Mouse (Mus musculus) heart, embryonic 16.5 days (tissue): Measurements from ENCODE around the gene Prkaca. TPM values are rescaled to one million over a fixed set of nuclear protein-coding genes. Genes with fewer than 3 reads are reported as not detected.

ENCODE experiments used
- ATAC-seq: fragments of 200-750 bp; cut with Nextera tagmentation; replicated peaks from 2 replicates; pipeline ENCODE4 v1.8.0; 2017; ENCODE audit warnings: moderate number of reproducible peaks; ENCODE audit not compliant: insufficient read depth, low FRiP score; ENCODE audit errors: extremely low read depth
- H3K27ac ChIP-seq: fragments of 300-500 bp; sonication (generic); 2 replicates; pipeline ENCODE4 v1.5.1; 2014; ENCODE audit warnings: mild to moderate bottlenecking, low read length, control low read depth, moderate library complexity
- H3K27me3 ChIP-seq: fragments of 300-500 bp; sonication (generic); 2 replicates; pipeline ENCODE4 v1.6.1; 2014; ENCODE audit warnings: low read length, mixed read lengths; ENCODE audit not compliant: control insufficient read depth, insufficient read depth
- H3K36me3 ChIP-seq: fragments of 300-500 bp; sonication (generic); 2 replicates; pipeline ENCODE4 v1.6.1; 2014; ENCODE audit not compliant: control insufficient read depth, insufficient read depth
- H3K4me1 ChIP-seq: fragments of 300-500 bp; sonication (generic); 2 replicates; pipeline ENCODE4 v1.6.1; 2014; ENCODE audit warnings: low read length, mixed read lengths; ENCODE audit not compliant: control insufficient read depth, insufficient read depth
- H3K4me2 ChIP-seq: fragments of 300-500 bp; sonication (generic); 2 replicates; pipeline ENCODE4 v1.6.1; 2014; ENCODE audit warnings: low read depth, mild to moderate bottlenecking, control low read depth, low read length
- H3K4me3 ChIP-seq: fragments of 300-500 bp; sonication (generic); 2 replicates; pipeline ENCODE4 v1.5.1; 2014; ENCODE audit warnings: mild to moderate bottlenecking, control low read depth, low read length
- H3K9ac ChIP-seq: fragments of 300-500 bp; sonication (generic); 2 replicates; pipeline ENCODE4 v1.6.1; 2014; ENCODE audit warnings: low read length, control low read depth
- H3K9me3 ChIP-seq: fragments of 300-500 bp; sonication (generic); replicated peaks from 2 replicates; pipeline ENCODE4 v1.6.1; 2016; ENCODE audit warnings: low read length; ENCODE audit not compliant: control insufficient read depth
- WGBS: fragments of 180-500 bp; shearing (Covaris S2); extraction: QIAGEN DNeasy Blood & Tissue Kit; methylation state at CpG from one replicate; pipeline ENCODE4 v1.1.7; 2014; 5-methylcytosine and 5-hydroxymethylcytosine counted together
- polyA plus RNA-seq: library from polyadenylated mRNA; unstranded; fragments of >200 nt; fragmentation: Nextera tagmentation; extraction: Ambion mirVana; gene quantifications from 2 replicates; pipeline ENCODE4 v1.2.1, GENCODE M21; 2015

Prkaca gene
- polyA plus RNA-seq = 258 and 282 TPM in 2 replicates

DNA sequence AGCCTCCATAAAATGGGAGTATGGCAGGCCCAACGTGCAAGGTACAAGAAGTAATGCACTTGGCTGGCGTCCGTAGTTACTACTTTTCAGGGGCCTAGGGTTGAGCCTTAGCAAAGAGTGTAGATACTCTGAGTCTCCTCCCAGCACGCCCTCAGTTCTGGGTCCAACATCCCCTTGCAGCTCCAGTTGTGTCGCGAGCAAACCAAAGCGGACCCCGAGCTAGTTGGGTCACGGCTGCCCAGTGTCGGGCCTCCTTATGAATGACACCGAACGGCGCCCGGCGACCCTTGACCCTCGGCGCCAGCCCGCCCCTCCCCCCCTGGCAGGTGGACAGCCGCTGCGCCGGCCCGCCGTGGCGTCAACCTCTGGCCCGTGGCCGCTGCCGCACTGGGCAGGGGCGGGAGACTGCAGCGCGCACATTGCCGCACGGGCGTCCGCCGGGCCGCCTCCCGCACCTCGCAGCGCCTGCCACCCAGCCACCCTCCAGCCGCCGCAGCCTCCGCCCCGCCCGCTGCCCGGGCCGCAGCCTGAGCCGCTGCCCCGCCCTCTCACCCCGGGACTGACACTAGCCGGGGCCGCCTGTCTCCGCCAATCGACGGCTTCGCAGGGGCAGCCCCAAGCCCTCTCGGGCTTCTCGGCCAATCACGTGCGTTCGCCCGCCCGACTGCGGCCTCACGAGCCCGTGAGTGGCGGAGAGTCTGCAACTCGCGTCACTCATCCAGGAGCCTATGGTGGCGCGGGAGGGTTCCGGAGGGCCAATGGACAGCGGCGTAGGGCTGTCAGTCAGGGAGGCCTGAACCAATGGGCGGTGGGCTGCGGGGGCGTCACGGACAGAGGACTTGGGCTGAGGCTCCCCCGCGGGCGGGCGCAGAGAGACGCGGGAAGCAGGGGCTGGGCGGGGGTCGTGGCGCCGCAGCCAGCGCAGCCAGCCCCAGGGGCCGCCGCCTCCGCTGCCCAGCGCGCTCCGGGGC is at the start of gene Prkaca:
TSS of gene Prkaca (plus strand) at position 844 of the 971 bp plus-strand sequence.
- Histone ChIP-seq H3K27ac (peak within 1 kb of the TSS; percentile 85), H3K4me3 (peak within 1 kb of the TSS; percentile 94), H3K9me3 (no peaks in the 10 kb centered on the region), H3K9ac (peak within 1 kb of the TSS; percentile 97), H3K4me1 (peaks cover 33% of the 10 kb centered on the region), H3K36me3 (peaks cover 18% of the 10 kb centered on the region), H3K4me2 (peak within 1 kb of the TSS; percentile 94), H3K27me3 (no peaks in the 10 kb centered on the region)
- ATAC-seq = peak; percentile 99
- WGBS = under 1% methylated on average over 81 of the region's 94 CpGs

DNA sequence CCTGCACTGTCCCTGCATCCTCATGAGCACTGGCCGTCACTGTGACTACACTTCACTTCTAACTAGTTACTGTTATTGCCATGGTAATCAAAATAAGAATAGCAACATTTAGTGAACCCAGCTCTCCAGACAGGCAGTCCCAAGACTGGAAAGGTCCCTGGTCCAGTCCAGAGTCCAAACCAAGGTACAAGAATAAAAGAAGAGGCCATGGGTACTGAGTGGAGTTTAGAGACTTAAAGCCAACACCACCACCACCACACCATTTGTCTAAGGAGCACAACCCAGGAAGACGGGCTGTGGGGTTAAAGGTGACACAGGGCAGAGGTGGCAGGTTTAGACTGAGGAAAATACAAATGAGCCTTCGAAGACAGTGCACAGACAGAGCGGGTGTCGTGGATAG is 48.2 kb upstream of the Prkaca start:
- Histone ChIP-seq H3K9me3 (no peaks in the 10 kb centered on the region), H3K27me3 (no peaks in the 10 kb centered on the region), H3K4me1 (no peaks in the 10 kb centered on the region), H3K36me3 (peaks cover 11% of the 10 kb centered on the region), H3K27ac (no peak overlapping the region), H3K4me2 (no peak overlapping the region), H3K4me3 (no peak overlapping the region), H3K9ac (no peak overlapping the region)
- WGBS = 83% methylated on average over 5 of the region's 5 CpGs
- no peak for ATAC-seq

DNA sequence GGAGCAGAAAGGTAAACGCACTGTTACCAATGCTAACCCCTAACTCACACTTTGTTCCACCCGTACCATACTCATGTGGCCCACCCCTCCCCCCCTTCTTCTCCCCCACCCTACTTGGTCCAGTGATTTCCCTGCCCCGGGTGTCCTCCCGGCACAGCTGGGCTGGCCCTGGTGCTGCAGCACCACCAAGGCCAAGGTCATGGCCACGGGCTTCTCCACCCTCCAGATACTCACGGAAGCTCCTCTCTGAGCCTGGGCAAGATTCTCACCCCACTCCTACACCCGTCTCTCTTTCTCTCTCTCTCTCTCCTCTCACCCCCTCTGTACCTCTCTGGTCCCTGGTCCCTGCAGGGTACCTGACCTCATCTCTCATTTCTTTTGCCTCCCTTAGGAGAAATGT is 46.5 kb upstream of the Prkaca start:
- Histone ChIP-seq H3K4me2 (no peak overlapping the region), H3K4me3 (no peak overlapping the region), H3K4me1 (no peaks in the 10 kb centered on the region), H3K27ac (no peak overlapping the region), H3K9me3 (no peaks in the 10 kb centered on the region), H3K36me3 (peaks cover 15% of the 10 kb centered on the region), H3K27me3 (no peaks in the 10 kb centered on the region), H3K9ac (no peak overlapping the region)
- no peak for ATAC-seq
- 62% methylated on average over 7 of the region's 7 CpGs for WGBS

DNA sequence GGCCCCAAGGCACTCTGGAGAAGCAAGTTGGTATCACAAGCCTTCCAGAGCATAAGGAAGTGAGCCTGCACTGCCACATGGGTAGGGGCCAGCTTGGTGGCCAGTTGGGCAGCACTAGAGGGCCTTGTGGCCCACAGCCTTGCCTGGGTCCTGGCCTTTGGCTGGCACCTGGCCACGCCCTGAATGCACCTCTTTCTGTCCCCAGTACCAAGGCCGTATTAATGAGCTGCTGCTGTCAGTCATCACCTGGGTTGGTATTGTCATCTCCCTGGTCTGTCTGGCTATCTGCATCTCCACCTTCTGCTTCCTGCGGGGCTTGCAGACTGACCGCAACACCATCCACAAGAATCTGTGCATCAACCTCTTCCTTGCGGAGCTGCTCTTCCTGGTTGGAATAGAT is 38.6 kb upstream of the Prkaca start:
- H3K27ac ChIP-seq = no peak overlapping the region
- H3K9me3 ChIP-seq = no peaks in the 10 kb centered on the region
- WGBS = 80% methylated on average over 5 of the region's 5 CpGs
- H3K27me3 ChIP-seq = no peaks in the 10 kb centered on the region
- H3K9ac ChIP-seq = no peak overlapping the region
- peaks cover 37% of the 10 kb centered on the region for H3K36me3 ChIP-seq
- H3K4me1 ChIP-seq = no peaks in the 10 kb centered on the region
- no peak overlapping the region for H3K4me2 ChIP-seq
- no peak for ATAC-seq
- no peak overlapping the region for H3K4me3 ChIP-seq

DNA sequence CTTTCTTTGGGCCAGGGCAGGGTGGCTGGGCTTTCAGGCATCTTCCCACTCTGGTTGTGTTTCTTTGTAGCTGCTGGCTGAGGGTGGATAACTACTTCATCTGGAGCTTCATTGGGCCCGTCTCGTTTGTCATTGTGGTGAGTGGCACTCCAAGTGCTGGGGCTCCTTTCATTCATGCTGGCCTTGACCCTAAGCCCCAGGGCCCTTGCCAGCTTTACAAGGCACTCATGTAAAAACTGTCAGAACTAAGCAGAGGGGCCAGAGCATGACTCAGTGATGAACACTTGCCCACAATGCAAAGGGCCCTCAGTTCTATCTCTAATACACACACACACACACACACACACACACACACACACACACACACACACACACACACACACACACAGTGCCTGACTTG is 37.8 kb upstream of the Prkaca start:
- H3K4me1 ChIP-seq = no peaks in the 10 kb centered on the region
- no peak for ATAC-seq
- H3K9ac ChIP-seq = no peak overlapping the region
- H3K4me3 ChIP-seq = no peak overlapping the region
- H3K9me3 ChIP-seq = no peaks in the 10 kb centered on the region
- H3K4me2 ChIP-seq = no peak overlapping the region
- WGBS = 83% methylated on average over 2 of the region's 2 CpGs
- no peaks in the 10 kb centered on the region for H3K27me3 ChIP-seq
- H3K27ac ChIP-seq = no peak overlapping the region
- peaks cover 32% of the 10 kb centered on the region for H3K36me3 ChIP-seq

DNA sequence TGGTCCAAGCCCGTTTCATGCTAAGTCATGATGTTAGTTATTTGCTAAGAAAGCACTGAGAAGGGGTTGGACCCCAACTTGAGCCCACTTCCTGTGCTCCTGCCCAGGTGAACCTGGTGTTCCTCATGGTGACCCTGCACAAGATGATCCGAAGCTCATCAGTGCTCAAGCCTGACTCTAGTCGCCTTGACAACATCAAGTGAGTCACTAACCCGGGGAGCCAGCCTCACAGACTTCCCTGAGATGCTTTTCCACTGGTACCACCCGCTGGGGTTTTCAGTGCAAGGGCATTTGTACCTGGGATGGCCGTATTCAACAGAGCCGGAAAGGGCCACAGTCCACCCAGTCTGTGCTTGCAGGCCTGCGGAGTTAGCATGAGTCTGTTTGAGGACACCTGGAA is 37.4 kb upstream of the Prkaca start:
- peaks cover 31% of the 10 kb centered on the region for H3K36me3 ChIP-seq

DNA sequence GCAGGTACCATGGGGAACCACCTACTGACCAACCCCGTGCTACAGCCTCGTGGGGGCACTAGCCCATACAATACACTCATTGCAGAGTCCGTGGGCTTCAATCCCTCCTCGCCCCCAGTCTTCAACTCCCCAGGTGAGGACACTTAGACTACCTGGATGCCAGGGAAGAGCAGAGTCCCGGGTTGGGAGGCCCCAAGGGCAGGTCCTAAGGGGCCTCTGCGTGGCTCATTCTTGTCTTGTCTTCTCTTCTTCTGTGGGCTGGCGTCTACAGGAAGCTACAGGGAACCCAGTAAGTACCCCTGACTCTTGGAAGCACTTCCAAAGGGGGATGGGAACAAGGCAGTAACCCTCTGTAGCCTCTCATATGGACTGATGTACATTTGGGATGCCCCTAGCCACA is 35.1 kb upstream of the Prkaca start:
- 88% methylated on average over 7 of the region's 7 CpGs for WGBS
- Histone ChIP-seq H3K4me1 (no peaks in the 10 kb centered on the region), H3K27ac (no peak overlapping the region), H3K4me3 (no peak overlapping the region), H3K9me3 (no peaks in the 10 kb centered on the region), H3K36me3 (peaks cover 20% of the 10 kb centered on the region), H3K9ac (no peak overlapping the region), H3K4me2 (no peak overlapping the region), H3K27me3 (no peaks in the 10 kb centered on the region)
- no peak for ATAC-seq

More for the DNA sequence above, 37.4 kb upstream of the Prkaca start:
- WGBS = 88% methylated on average over 8 of the region's 8 CpGs
- Histone ChIP-seq H3K9ac (no peak overlapping the region), H3K27me3 (no peaks in the 10 kb centered on the region), H3K4me2 (no peak overlapping the region), H3K9me3 (no peaks in the 10 kb centered on the region), H3K4me1 (no peaks in the 10 kb centered on the region), H3K4me3 (no peak overlapping the region), H3K27ac (no peak overlapping the region)
- no peak for ATAC-seq

DNA sequence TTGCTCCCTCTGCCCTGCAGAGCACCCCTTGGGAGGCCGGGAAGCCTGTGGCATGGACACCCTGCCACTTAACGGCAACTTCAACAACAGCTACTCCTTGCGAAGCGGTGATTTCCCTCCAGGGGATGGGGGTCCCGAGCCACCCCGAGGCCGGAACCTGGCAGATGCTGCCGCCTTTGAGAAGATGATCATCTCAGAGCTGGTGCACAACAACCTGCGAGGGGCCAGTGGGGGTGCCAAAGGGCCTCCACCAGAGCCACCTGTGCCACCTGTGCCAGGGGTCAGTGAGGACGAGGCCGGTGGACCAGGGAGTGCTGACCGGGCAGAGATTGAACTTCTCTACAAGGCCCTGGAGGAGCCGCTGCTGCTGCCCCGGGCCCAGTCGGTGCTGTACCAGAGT is 34.5 kb upstream of the Prkaca start:
- H3K4me1 ChIP-seq = no peaks in the 10 kb centered on the region
- H3K27me3 ChIP-seq = no peaks in the 10 kb centered on the region
- peaks cover 20% of the 10 kb centered on the region for H3K36me3 ChIP-seq
- H3K27ac ChIP-seq = no peak overlapping the region
- no peaks in the 10 kb centered on the region for H3K9me3 ChIP-seq
- ATAC-seq = no peak
- H3K4me2 ChIP-seq = no peak overlapping the region
- 93% methylated on average over 15 of the region's 15 CpGs for WGBS
- no peak overlapping the region for H3K9ac ChIP-seq
- no peak overlapping the region for H3K4me3 ChIP-seq

DNA sequence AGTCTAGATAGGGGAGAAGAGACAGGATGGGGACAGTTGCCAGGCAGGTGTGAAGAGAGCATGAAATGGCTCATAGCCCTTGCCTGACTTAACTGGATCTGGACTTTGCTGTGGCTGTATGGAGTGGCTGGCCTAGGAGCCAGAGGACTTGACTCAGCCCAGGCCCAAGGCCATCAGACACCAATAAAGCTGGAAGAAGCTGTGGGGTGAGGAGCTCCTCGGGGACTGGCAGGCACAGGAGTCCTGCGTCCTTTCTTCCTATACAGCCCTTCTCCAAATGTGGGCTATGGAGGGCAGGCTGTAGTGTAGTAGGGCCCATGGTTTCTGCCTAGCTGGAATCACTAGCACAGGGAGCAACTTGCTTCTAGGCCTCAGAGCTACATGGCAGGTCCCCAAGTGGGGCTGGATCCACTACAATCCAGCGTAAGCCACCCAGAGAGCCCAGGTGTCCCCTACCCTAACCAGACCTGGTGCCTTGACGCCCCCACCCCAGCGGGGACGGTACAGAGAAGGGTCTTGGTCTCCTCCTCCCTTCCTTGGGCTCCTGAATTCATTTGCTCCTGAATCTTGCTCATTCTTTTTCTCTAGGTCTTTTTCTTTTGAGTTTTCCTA is 31.6 kb upstream of the Prkaca start:
- no peaks in the 10 kb centered on the region for H3K9me3 ChIP-seq
- no peaks in the 10 kb centered on the region for H3K4me1 ChIP-seq

More for the DNA sequence above, 31.6 kb upstream of the Prkaca start:
- Histone ChIP-seq H3K4me2 (no peak overlapping the region), H3K36me3 (peaks cover 4% of the 10 kb centered on the region; the same call in 1 of the 2 replicates), H3K27me3 (no peaks in the 10 kb centered on the region), H3K4me3 (no peak overlapping the region), H3K9ac (no peak overlapping the region), H3K27ac (no peak overlapping the region)
- WGBS = 72% methylated on average over 6 of the region's 6 CpGs
- ATAC-seq = no peak
